Mouse (Mus musculus) MEL (cell line): ENCODE data around the gene Clec3b. TPM values are rescaled to one million over a fixed set of nuclear protein-coding genes. Genes with fewer than 3 reads are reported as not detected.

Source experiments
- DNase-seq: peaks from one replicate; pipeline ENCODE4 v3.0.0; 2011; ENCODE audit warnings: low read depth, low spot score
- H3K27ac ChIP-seq: 2 replicates; pipeline ENCODE4 v1.5.1; 2012; ENCODE audit warnings: low read depth, mild to moderate bottlenecking, control low read depth, low read length, moderate library complexity; ENCODE audit not compliant: control insufficient read depth
- H3K27me3 ChIP-seq, 2 experiments: fragments of 150-350 bp in 1 of 2; sonication (generic) in 1 of 2; 2 replicates each; pipeline ENCODE4 v1.6.1; 2012; ENCODE audit warnings: low read length in 2 of 2, mild to moderate bottlenecking in 2 of 2, improper control_type of control experiment in 1 of 2, moderate library complexity in 1 of 2; ENCODE audit not compliant: insufficient read depth in 2 of 2, control insufficient read depth in 1 of 2
- H3K36me3 ChIP-seq, 2 experiments: 2 replicates each; pipeline ENCODE4 v1.6.1; 2012 to 2014; ENCODE audit warnings: low read length in 2 of 2, improper control_type of control experiment in 1 of 2, inconsistent platforms in 1 of 2, mild to moderate bottlenecking in 1 of 2; ENCODE audit not compliant: insufficient read depth in 2 of 2, control insufficient read depth in 1 of 2
- H3K4me1 ChIP-seq, 2 experiments: fragments of 150-350 bp in 1 of 2; sonication (generic) in 1 of 2; 2 replicates each; pipeline ENCODE4 v1.6.1; 2012; ENCODE audit warnings: low read length in 2 of 2, improper control_type of control experiment in 1 of 2, mild to moderate bottlenecking in 1 of 2; ENCODE audit not compliant: insufficient read depth in 2 of 2, control insufficient read depth in 1 of 2
- H3K4me3 ChIP-seq, 2 experiments: fragments of 150-350 bp in 1 of 2; sonication (generic) in 1 of 2; 2 replicates each; pipeline ENCODE4 v1.5.1; 2012; ENCODE audit warnings: low read depth in 2 of 2, low read length in 2 of 2, mild to moderate bottlenecking in 2 of 2, moderate library complexity in 2 of 2, control low read depth in 1 of 2, improper control_type of control experiment in 1 of 2; ENCODE audit not compliant: control insufficient read depth in 1 of 2, insufficient read depth in 1 of 2
- H3K79me2 ChIP-seq: 2 replicates; pipeline ENCODE4 v1.6.1; 2012; ENCODE audit warnings: mild to moderate bottlenecking, low read length, moderate library complexity; ENCODE audit not compliant: control insufficient read depth, poor library complexity, insufficient read depth
- H3K9ac ChIP-seq: 2 replicates; pipeline ENCODE4 v1.6.1; 2012; ENCODE audit warnings: low read depth, mild to moderate bottlenecking, control low read depth, low read length, moderate library complexity; ENCODE audit not compliant: control insufficient read depth, poor library complexity, severe bottlenecking
- H3K9me3 ChIP-seq: fragments of 150-350 bp; sonication (generic); replicated peaks from 2 replicates; pipeline ENCODE4 v1.6.1; 2012; ENCODE audit warnings: mild to moderate bottlenecking, low read length, improper control_type of control experiment, moderate library complexity; ENCODE audit not compliant: insufficient read depth
- CHD1 ChIP-seq: IDR thresholded peaks from 2 replicates; pipeline ENCODE4 v1.6.1; 2012; ENCODE audit warnings: low read depth, mild to moderate bottlenecking, inconsistent platforms, low read length, improper control_type of control experiment
- CTCF ChIP-seq, 3 experiments: IDR thresholded peaks in 2 of 3; conservative IDR thresholded peaks in 1 of 3; 2 replicates each; pipeline ENCODE4 v1.5.1; 2011 to 2012; ENCODE audit warnings: low read length in 3 of 3, low read depth in 2 of 3, mild to moderate bottlenecking in 2 of 3, improper control_type of control experiment in 1 of 3, inconsistent platforms in 1 of 3, mixed read lengths in 1 of 3, moderate library complexity in 1 of 3; ENCODE audit not compliant: control insufficient read depth in 1 of 3, insufficient read depth in 1 of 3, poor library complexity in 1 of 3, severe bottlenecking in 1 of 3
- E2F4 ChIP-seq: IDR thresholded peaks from 2 replicates; pipeline ENCODE4 v1.6.1; 2011; ENCODE audit warnings: low read depth, low read length, improper control_type of control experiment, borderline replicate concordance
- ETS1 ChIP-seq: IDR thresholded peaks from 2 replicates; pipeline ENCODE4 v1.6.1; 2012; ENCODE audit warnings: low read depth, mild to moderate bottlenecking, inconsistent platforms, low read length, improper control_type of control experiment, moderate library complexity
- MAFK ChIP-seq: IDR thresholded peaks from 2 replicates; pipeline ENCODE4 v1.6.1; 2011; ENCODE audit warnings: low read depth, mild to moderate bottlenecking, low read length, improper control_type of control experiment, borderline replicate concordance
- MYC ChIP-seq: IDR thresholded peaks from 2 replicates; pipeline ENCODE4 v1.6.1; 2011; ENCODE audit warnings: low read depth, mild to moderate bottlenecking, low read length, improper control_type of control experiment, moderate library complexity
- NRF1 ChIP-seq: IDR thresholded peaks from 2 replicates; pipeline ENCODE4 v1.6.1; 2014; ENCODE audit warnings: low read depth, mild to moderate bottlenecking, inconsistent platforms, low read length, improper control_type of control experiment, moderate library complexity; ENCODE audit not compliant: poor library complexity, insufficient read depth, severe bottlenecking
- POLR2A ChIP-seq, 2 experiments: IDR thresholded peaks; 2 replicates each; pipeline ENCODE4 v1.6.1; 2011 to 2012; ENCODE audit warnings: low read length in 2 of 2, mild to moderate bottlenecking in 2 of 2, control low read depth in 1 of 2, improper control_type of control experiment in 1 of 2, low read depth in 1 of 2, moderate library complexity in 1 of 2; ENCODE audit not compliant: control insufficient read depth in 1 of 2, insufficient read depth in 1 of 2, poor library complexity in 1 of 2
- POLR2AphosphoS2 ChIP-seq: IDR thresholded peaks from 2 replicates; pipeline ENCODE4 v1.6.1; 2011; ENCODE audit warnings: low read length, improper control_type of control experiment
- POLR2AphosphoS5 ChIP-seq: IDR thresholded peaks from 2 replicates; pipeline ENCODE4 v1.6.1; 2012; ENCODE audit warnings: low read depth, borderline replicate concordance, mild to moderate bottlenecking, inconsistent platforms, low read length, moderate library complexity, mixed read lengths
- RCOR1 ChIP-seq: IDR thresholded peaks from 2 replicates; pipeline ENCODE4 v1.6.1; 2012; ENCODE audit warnings: low read depth, mild to moderate bottlenecking, inconsistent platforms, low read length, improper control_type of control experiment
- UBTF ChIP-seq: IDR thresholded peaks from 2 replicates; pipeline ENCODE4 v1.6.1; 2012; ENCODE audit warnings: low read depth, mild to moderate bottlenecking, inconsistent platforms, low read length, improper control_type of control experiment, moderate library complexity, borderline replicate concordance; ENCODE audit not compliant: insufficient read depth
- USF2 ChIP-seq, 2 experiments: IDR thresholded peaks; 2 replicates each; pipeline ENCODE4 v1.6.1; 2011 to 2012; ENCODE audit warnings: improper control_type of control experiment in 2 of 2, low read length in 2 of 2, borderline replicate concordance in 1 of 2, inconsistent platforms in 1 of 2, low read depth in 1 of 2, mild to moderate bottlenecking in 1 of 2; ENCODE audit not compliant: insufficient read depth in 1 of 2
- ZKSCAN1 ChIP-seq: IDR thresholded peaks from 2 replicates; pipeline ENCODE4 v1.6.1; 2012; ENCODE audit warnings: low read depth, mild to moderate bottlenecking, inconsistent platforms, low read length, improper control_type of control experiment, moderate library complexity
- ZMIZ1 ChIP-seq: IDR thresholded peaks from 2 replicates; pipeline ENCODE4 v1.6.1; 2012; ENCODE audit warnings: low read depth, mild to moderate bottlenecking, inconsistent platforms, low read length, improper control_type of control experiment, moderate library complexity
- ZNF384 ChIP-seq: IDR thresholded peaks from 2 replicates; pipeline ENCODE4 v1.6.1; 2012; ENCODE audit warnings: low read depth, mild to moderate bottlenecking, inconsistent platforms, low read length, improper control_type of control experiment
- polyA plus RNA-seq, 2 experiments: library from polyadenylated mRNA; stranded (reverse) in 1 of 2; unstranded in 1 of 2; fragments of >175 nt in 1 of 2; fragments of >200 nt in 1 of 2; gene quantifications; 2 replicates each; pipeline versions ENCODE4 v1.2.1 to v1.2.4; 2012; ENCODE audit warnings: low replicate concordance in 2 of 2, low read depth in 1 of 2; ENCODE audit not compliant: insufficient read length in 2 of 2, insufficient read depth in 1 of 2, missing spikeins in 1 of 2
- total RNA-seq: library from RNA; depleted of rRNA; stranded (reverse); fragments of 300-350 nt; gene quantifications from 2 replicates; pipeline ENCODE4 v1.2.3, GENCODE M21; 2012; rRNA removed

Clec3b gene
- total and polyA plus RNA-seq, 3 experiments: 0.24 TPM; not detected in 2

- no peak for DNase-seq
- no peaks in the 10 kb centered on the region for H3K4me1 ChIP-seq
- H3K36me3 ChIP-seq: no peaks in the 10 kb centered on the region
- H3K9ac ChIP-seq: no peak overlapping the region
- no peak overlapping the region for H3K27ac ChIP-seq
- no peak overlapping the region for H3K4me3 ChIP-seq
- no peaks in the 10 kb centered on the region for H3K9me3 ChIP-seq
- peaks cover 0 to 5% of the 10 kb centered on the region in 2 experiments; a peak in 3 of 4 replicates for H3K27me3 ChIP-seq
- TF ChIP-seq POLR2A (IDR thresholded peaks at IDR 0.05; ENCODE audit: control insufficient read depth in 1 of 2, insufficient read depth in 1 of 2, low read depth in 1 of 2, low read length in 2 of 2, poor library complexity in 1 of 2) (no peak), POLR2AphosphoS2 (no peak), RCOR1 (no peak), ZKSCAN1 (no peak), E2F4 (no peak), MYC (no peak), USF2 (IDR thresholded peaks at IDR 0.05; ENCODE audit: borderline replicate concordance in 1 of 2, insufficient read depth in 1 of 2, low read depth in 1 of 2, low read length in 2 of 2) (no peak), CTCF (IDR thresholded peaks at IDR 0.05 in 2 of 3, conservative IDR thresholded peaks at IDR 0.05 in 1 of 3; ENCODE audit: control insufficient read depth in 1 of 3, insufficient read depth in 1 of 3, low read depth in 2 of 3, low read length in 3 of 3, poor library complexity in 1 of 3, severe bottlenecking in 1 of 3) (no peak), CHD1 (no peak), ZNF384 (no peak), POLR2AphosphoS5 (no peak), NRF1 (no peak)
- no peaks in the 10 kb centered on the region for H3K79me2 ChIP-seq
Observed at GRCm38 (mm10) chr9:123206526-123206925, 55.8 kb downstream of the Clec3b start.

GRCm38 (mm10) chr9:123206948-123207347, 56.2 kb downstream of the Clec3b start:
- no peak for TF ChIP-seq ZMIZ1
- TF ChIP-seq RCOR1: no peak
- no peak for TF ChIP-seq UBTF
- no peak for TF ChIP-seq MAFK
- TF ChIP-seq NRF1: no peak
- no peak for TF ChIP-seq ETS1
- Histone ChIP-seq H3K4me1 (no peaks in the 10 kb centered on the region), H3K9me3 (no peaks in the 10 kb centered on the region), H3K9ac (no peak overlapping the region), H3K79me2 (no peaks in the 10 kb centered on the region), H3K36me3 (no peaks in the 10 kb centered on the region), H3K4me3 (no peak overlapping the region), H3K27ac (no peak overlapping the region), H3K27me3 (peaks cover 0 to 3% of the 10 kb centered on the region in 2 experiments)
- DNase-seq: no peak

Other genes starting within 250 kb of the Clec3b start
- gene Zfp105, start 227.9 kb upstream of the Clec3b start, total RNA-seq: not detected in 2 replicates
- not detected for gene Zfp105, start 227.9 kb upstream of the Clec3b start, polyA plus RNA-seq
- 7.5 and 8.7 TPM in 2 replicates for gene 1110059G10Rik, start 199.9 kb upstream of the Clec3b start, total RNA-seq
- gene 1110059G10Rik, start 199.9 kb upstream of the Clec3b start, polyA plus RNA-seq: 10 to 100 TPM in 1 of 2 experiments, not detected in 1; 20.9 TPM
- gene Kif15, start 199.9 kb upstream of the Clec3b start, total RNA-seq: 48.0 and 54.4 TPM in 2 replicates
- gene Kif15, start 199.9 kb upstream of the Clec3b start, polyA plus RNA-seq: 10 to 100 TPM in 1 of 2 experiments, not detected in 1; 81.7 TPM
- 11.5 and 14.6 TPM in 2 replicates for gene Tmem42, start 129.6 kb upstream of the Clec3b start, total RNA-seq
- gene Tmem42, start 129.6 kb upstream of the Clec3b start, polyA plus RNA-seq: 10 to 100 TPM in 1 of 2 experiments, not detected in 1; 15.0 TPM
- gene Tgm4, start 116.2 kb upstream of the Clec3b start, total RNA-seq: 0.65 and 0.96 TPM in 2 replicates
- gene Tgm4, start 116.2 kb upstream of the Clec3b start, polyA plus RNA-seq: under 1 TPM in 1 of 2 experiments, not detected in 1; 0.42 TPM
- 51.7 and 51.8 TPM in 2 replicates for gene Zdhhc3, start 37.7 kb upstream of the Clec3b start, total RNA-seq
- 10 to 100 TPM; 92.0 to 98.1 TPM for gene Zdhhc3, start 37.7 kb upstream of the Clec3b start, polyA plus RNA-seq
- 181 and 196 TPM in 2 replicates for gene Exosc7, start 37.7 kb upstream of the Clec3b start, total RNA-seq
- 100 to 1,000 TPM in 1 of 2 experiments, not detected in 1; 162 TPM for gene Exosc7, start 37.7 kb upstream of the Clec3b start, polyA plus RNA-seq
- gene Cdcp1, start 65.1 kb downstream of the Clec3b start, total RNA-seq: not detected in 2 replicates
- gene Cdcp1, start 65.1 kb downstream of the Clec3b start, polyA plus RNA-seq: not detected
- 5.0 and 5.1 TPM in 2 replicates for gene Tmem158, start 109.8 kb downstream of the Clec3b start, total RNA-seq
- gene Tmem158, start 109.8 kb downstream of the Clec3b start, polyA plus RNA-seq: 10 to 100 TPM in 1 of 2 experiments, not detected in 1; 10.1 TPM
- gene Lars2, start 216.0 kb downstream of the Clec3b start, total RNA-seq: 10,095 and 12,669 TPM in 2 replicates
- 100 to 1,000 TPM; 634 to 684 TPM for gene Lars2, start 216.0 kb downstream of the Clec3b start, polyA plus RNA-seq